Mouse (Mus musculus): Measurements from ENCODE around the gene Sult2b1.

Sult2b1 gene

DNA sequence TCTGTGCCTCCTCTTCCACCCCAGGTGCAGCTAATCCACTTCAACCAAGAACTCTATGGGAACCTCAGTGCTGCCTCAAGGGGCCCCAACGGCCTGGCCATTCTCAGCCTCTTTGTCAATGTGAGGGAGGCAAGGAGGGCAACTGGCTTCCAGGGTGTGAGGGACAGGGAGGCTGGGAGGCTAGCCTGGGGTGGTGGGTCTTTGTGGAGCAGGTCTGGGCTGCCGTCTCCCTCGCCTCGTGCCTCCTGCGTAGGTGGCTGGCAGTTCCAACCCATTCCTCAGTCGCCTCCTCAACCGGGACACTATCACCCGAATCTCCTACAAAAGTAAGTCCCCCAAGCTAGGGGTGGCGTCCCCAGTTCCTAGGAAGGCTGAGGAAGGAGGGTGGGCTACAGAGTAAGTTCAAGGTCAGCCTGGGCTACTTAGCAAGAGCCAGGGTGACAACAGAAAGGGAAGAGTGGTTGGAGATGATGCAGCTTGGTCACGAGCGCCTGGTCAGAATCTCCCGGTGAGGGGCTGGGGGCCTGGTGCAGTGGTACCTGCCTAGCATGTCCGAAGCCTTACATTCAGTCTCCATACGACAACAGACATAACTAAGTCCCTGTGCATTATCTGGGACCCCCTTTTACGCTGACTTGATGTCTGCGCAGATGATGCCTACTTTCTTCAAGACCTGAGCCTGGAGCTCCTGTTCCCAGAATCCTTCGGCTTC lies 81.5 kb downstream of the Sult2b1 start:
- H3K36me3 ChIP-seq (ENCODE audit: insufficient read depth, low read length), result no peaks in the 10 kb centered on the region

DNA sequence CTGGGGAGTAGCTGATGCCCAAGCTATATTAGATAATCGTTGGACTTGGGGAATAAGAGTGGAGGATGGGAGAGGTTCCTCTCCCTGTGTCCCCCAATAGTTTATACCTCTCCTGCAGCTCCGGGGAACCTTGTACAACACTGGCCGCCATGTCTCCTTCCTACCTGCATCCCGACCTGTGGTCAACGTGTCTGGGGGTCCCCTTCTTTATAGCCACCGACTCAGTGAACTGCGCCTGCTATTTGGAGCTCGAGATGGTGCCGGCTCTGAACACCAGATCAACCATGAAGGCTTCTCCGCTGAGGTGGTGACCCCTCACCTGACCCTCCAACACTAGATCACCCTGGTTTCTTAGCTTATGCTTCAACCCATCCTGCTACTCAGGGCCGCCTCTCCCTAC lies 82.2 kb downstream of the Sult2b1 start:
- Histone ChIP-seq H3K4me3 (replicated peaks; ENCODE audit: low read length) (no peak overlapping the region), H3K4me1 (replicated peaks; ENCODE audit: low read depth, low read length) (peaks cover 69% of the 10 kb centered on the region), H3K27me3 (ENCODE audit: insufficient read depth, low read length) (peaks cover 32% of the 10 kb centered on the region), H3K9me3 (ENCODE audit: low read length) (no peaks in the 10 kb centered on the region), H3K36me3 (ENCODE audit: insufficient read depth, low read length) (no peaks in the 10 kb centered on the region)
- TF ChIP-seq CTCF (conservative IDR thresholded peaks at IDR 0.05; ENCODE audit: low read length) (no peak), POU5F1 (IDR thresholded peaks at IDR 0.05; ENCODE audit: borderline replicate concordance, low read length) (no peak), NANOG (IDR thresholded peaks at IDR 0.05; ENCODE audit: borderline replicate concordance, low read length) (no peak)

More for the DNA sequence above, 81.5 kb downstream of the Sult2b1 start:
- Histone ChIP-seq H3K9me3 (ENCODE audit: low read length) (no peaks in the 10 kb centered on the region), H3K27me3 (ENCODE audit: insufficient read depth, low read length) (peaks cover 29% of the 10 kb centered on the region), H3K4me3 (replicated peaks; ENCODE audit: low read length) (no peak overlapping the region), H3K4me1 (replicated peaks; ENCODE audit: low read depth, low read length) (peaks cover 73% of the 10 kb centered on the region)
- no peak for TF ChIP-seq NANOG (IDR thresholded peaks at IDR 0.05; ENCODE audit: borderline replicate concordance, low read length)
- no peak for TF ChIP-seq POU5F1 (IDR thresholded peaks at IDR 0.05; ENCODE audit: borderline replicate concordance, low read length)
- no peak for TF ChIP-seq CTCF (conservative IDR thresholded peaks at IDR 0.05; ENCODE audit: low read length)

DNA sequence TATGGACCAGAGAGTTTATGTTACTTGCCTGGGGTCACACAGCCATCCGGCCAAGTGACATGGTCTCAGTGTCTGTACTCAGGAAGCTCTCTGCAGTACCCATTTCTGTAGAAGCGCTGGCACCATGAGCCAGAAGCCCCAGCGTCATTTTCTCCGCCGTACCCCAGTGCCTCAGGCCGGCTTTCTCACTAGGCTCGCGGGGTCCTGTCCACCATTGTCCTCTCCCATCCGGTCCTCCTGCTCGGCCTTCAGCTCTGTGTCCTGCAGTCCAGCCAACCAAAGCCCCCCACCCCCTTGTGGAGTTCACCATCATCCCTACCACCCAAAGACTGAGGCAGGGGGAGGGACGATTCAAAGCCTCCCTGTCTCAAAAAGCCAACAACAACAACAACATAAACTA lies 82.9 kb downstream of the Sult2b1 start:
- H3K4me1 ChIP-seq (replicated peaks; ENCODE audit: low read depth, low read length), result peaks cover 66% of the 10 kb centered on the region
- H3K27me3 ChIP-seq (ENCODE audit: insufficient read depth, low read length), result peaks cover 32% of the 10 kb centered on the region
- peak overlapping the region; percentile 76 for H3K4me3 ChIP-seq (replicated peaks; ENCODE audit: low read length)
- H3K36me3 ChIP-seq (ENCODE audit: insufficient read depth, low read length), result no peaks in the 10 kb centered on the region
- no peaks in the 10 kb centered on the region for H3K9me3 ChIP-seq (ENCODE audit: low read length)
- no peak for TF ChIP-seq NANOG (IDR thresholded peaks at IDR 0.05; ENCODE audit: borderline replicate concordance, low read length)
- TF ChIP-seq CTCF (conservative IDR thresholded peaks at IDR 0.05; ENCODE audit: low read length), result no peak
- TF ChIP-seq POU5F1 (IDR thresholded peaks at IDR 0.05; ENCODE audit: borderline replicate concordance, low read length), result no peak

DNA sequence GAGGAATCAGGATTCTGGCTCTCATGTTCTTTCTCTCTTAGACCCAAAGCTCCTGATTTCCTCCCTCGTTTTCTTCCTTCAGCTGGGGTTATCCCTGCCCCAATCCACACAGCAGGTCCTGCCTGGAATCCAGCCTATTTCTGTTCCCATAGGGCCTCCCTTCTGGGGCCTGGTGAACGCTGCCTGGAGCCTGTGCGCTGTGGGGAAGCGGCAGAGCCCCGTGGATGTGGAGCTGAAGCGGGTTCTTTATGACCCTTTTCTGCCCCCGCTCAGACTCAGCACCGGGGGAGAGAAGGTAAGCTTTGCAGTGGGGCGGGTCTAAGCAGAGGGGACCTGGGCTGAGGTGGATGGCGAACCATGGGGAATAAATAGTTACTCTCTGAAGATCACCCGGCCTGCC lies 83.4 kb downstream of the Sult2b1 start:
- H3K27me3 ChIP-seq (ENCODE audit: insufficient read depth, low read length), result peaks cover 32% of the 10 kb centered on the region
- H3K36me3 ChIP-seq (ENCODE audit: insufficient read depth, low read length), result no peaks in the 10 kb centered on the region
- H3K9me3 ChIP-seq (ENCODE audit: low read length), result no peaks in the 10 kb centered on the region
- peak overlapping the region; percentile 76 for H3K4me3 ChIP-seq (replicated peaks; ENCODE audit: low read length)
- H3K4me1 ChIP-seq (replicated peaks; ENCODE audit: low read depth, low read length), result peaks cover 63% of the 10 kb centered on the region
- TF ChIP-seq NANOG (IDR thresholded peaks at IDR 0.05; ENCODE audit: borderline replicate concordance, low read length) (no peak), POU5F1 (IDR thresholded peaks at IDR 0.05; ENCODE audit: borderline replicate concordance, low read length) (no peak), CTCF (conservative IDR thresholded peaks at IDR 0.05; ENCODE audit: low read length) (no peak)

DNA sequence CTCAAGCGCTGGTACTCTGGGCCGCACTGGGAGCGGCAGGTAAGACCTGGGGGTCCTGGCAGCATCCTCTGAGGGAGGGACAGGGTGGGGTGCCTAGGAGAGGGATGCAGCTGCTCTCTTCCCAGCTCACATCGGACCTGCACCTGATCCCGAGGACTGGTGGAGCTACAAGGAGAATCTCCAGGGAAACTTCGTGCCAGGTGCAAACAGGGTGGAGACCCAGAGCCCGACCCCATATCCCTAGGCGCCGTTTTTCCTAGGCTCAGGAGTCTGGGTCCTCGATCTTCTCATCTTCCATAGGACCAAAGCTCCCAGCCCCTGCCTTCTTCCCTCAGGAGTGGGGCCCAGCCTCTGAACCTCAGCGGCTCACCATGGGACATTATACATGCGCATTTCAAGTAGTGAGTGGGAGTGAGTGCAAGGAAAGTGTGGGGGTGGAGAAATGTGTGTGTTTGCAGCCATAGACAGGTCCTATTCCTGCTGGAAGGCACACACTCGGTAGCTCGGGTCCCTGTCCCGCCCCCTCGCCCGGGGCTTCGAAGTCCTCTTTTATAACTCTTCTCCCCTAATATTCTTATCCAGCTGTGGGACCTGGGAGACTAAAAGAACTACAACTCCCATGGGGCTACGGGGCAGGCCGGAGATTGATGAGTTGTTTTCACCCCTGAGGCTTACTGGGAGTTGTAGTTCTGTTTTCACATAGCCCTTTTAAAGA lies 84.0 kb downstream of the Sult2b1 start:
- H3K4me3 ChIP-seq (replicated peaks; ENCODE audit: low read length), result peak overlapping the region; percentile 76
- no peak for TF ChIP-seq NANOG (IDR thresholded peaks at IDR 0.05; ENCODE audit: borderline replicate concordance, low read length)
- TF ChIP-seq POU5F1 (IDR thresholded peaks at IDR 0.05; ENCODE audit: borderline replicate concordance, low read length), result 0 out of 2 replicates have a peak, but pooled peaks have one; percentile 10
- peaks cover 38% of the 10 kb centered on the region for H3K27me3 ChIP-seq (ENCODE audit: insufficient read depth, low read length)
- H3K36me3 ChIP-seq (ENCODE audit: insufficient read depth, low read length), result no peaks in the 10 kb centered on the region
- H3K4me1 ChIP-seq (replicated peaks; ENCODE audit: low read depth, low read length), result peaks cover 57% of the 10 kb centered on the region
- 0 out of 2 replicates have a peak, but pooled peaks cover 2% of the 10 kb centered on the region for H3K9me3 ChIP-seq (ENCODE audit: low read length)

DNA sequence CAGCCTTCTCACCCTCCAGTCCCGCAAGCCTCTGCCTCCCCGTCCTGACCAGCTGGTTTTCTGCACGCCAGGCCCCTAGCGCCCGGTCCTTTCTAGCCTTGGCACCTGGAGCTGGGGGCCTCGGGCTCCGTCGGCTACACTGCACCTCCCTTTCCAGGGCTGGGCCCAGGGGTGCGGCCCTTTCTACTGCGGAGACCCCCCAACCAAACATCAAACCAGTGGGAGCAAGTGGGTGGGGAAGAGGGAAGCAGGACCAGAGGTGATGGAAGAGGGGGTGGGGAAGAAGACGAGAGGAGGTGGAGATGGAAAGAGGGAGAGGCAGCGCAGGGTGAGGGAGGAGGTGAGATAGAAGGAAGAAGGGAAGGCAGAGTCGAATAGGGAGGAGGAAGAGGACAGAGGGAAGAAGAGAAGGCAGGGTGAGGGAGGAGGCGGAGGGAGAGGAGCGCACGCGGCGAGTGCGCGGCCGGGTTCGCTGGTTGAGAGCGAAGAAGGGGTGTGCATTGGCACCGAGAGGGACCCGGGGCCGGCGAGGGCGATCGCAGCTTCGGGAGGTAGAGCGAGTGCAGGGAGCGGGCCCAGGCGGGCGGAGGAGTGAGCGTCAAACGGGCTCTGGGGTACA lies 84.8 kb downstream of the Sult2b1 start, which contains the start of gene Car11:
TSS of gene Car11 (plus strand) at position 321 of the 619 bp plus-strand sequence.
- no peak for TF ChIP-seq POU5F1 (IDR thresholded peaks at IDR 0.05; ENCODE audit: borderline replicate concordance, low read length)
- TF ChIP-seq CTCF (conservative IDR thresholded peaks at IDR 0.05; ENCODE audit: low read length), result no peak
- no peak for TF ChIP-seq NANOG (IDR thresholded peaks at IDR 0.05; ENCODE audit: borderline replicate concordance, low read length)
- Histone ChIP-seq H3K27me3 (ENCODE audit: insufficient read depth, low read length) (peaks cover 44% of the 10 kb centered on the region), H3K9me3 (ENCODE audit: low read length) (peaks cover 6% of the 10 kb centered on the region; the same call in 1 of the 2 replicates)

DNA sequence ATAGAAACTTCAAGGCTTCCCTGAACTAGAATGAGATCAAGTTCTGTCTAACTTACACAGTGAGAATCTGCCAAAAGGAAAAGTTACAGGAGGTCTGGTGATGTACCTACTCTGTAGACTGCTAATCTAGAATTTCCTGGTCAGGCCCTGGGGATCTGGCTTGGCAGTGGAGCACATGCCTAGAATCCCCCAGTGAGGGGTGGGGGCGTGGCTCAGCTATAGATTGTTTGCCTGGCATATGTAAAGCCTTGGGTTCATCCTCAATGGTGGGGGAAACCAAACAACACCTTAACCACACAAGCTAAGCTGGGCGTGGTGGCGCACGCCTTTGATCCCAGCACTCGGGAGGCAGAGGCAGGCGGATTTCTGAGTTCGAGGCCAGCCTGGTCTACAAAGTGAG lies 86.6 kb downstream of the Sult2b1 start:
- peaks cover 42% of the 10 kb centered on the region for H3K4me1 ChIP-seq (replicated peaks; ENCODE audit: low read depth, low read length)
- no peak overlapping the region for H3K4me3 ChIP-seq (replicated peaks; ENCODE audit: low read length)
- no peaks in the 10 kb centered on the region for H3K36me3 ChIP-seq (ENCODE audit: insufficient read depth, low read length)
- H3K27me3 ChIP-seq (ENCODE audit: insufficient read depth, low read length), result peaks cover 58% of the 10 kb centered on the region
- TF ChIP-seq CTCF (conservative IDR thresholded peaks at IDR 0.05; ENCODE audit: low read length) (no peak), POU5F1 (IDR thresholded peaks at IDR 0.05; ENCODE audit: borderline replicate concordance, low read length) (no peak), NANOG (IDR thresholded peaks at IDR 0.05; ENCODE audit: borderline replicate concordance, low read length) (no peak)
- H3K9me3 ChIP-seq (ENCODE audit: low read length), result peaks cover 6% of the 10 kb centered on the region; the same call in 1 of the 2 replicates

More for the DNA sequence above, 84.8 kb downstream of the Sult2b1 start, which contains the start of gene Car11:
- no peaks in the 10 kb centered on the region for H3K36me3 ChIP-seq (ENCODE audit: insufficient read depth, low read length)
- peaks cover 51% of the 10 kb centered on the region for H3K4me1 ChIP-seq (replicated peaks; ENCODE audit: low read depth, low read length)
- H3K4me3 ChIP-seq (replicated peaks; ENCODE audit: low read length), result peak within 1 kb of the TSS; percentile 76

DNA sequence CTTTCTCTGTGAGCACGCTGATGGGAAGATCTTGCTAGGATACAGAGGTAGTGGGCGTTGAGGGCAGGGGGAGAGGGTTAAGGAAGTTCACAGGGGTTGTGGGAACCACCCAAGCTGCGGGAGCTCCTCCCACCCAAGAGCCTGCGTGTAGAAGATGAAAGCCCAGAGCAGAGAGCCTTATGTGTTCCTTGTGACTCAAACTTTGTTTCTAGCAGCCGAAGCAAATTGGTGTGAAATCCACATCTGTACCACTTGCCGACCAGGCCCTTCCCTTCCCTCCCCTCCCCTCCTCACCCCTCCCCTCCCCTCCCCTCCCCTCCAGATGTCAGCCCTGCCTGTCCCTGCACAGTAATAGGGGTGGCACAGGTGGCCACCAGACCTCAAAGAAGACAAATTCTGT lies 89.4 kb downstream of the Sult2b1 start:
- Histone ChIP-seq H3K27me3 (ENCODE audit: insufficient read depth, low read length) (peaks cover 79% of the 10 kb centered on the region), H3K4me1 (replicated peaks; ENCODE audit: low read depth, low read length) (peaks cover 32% of the 10 kb centered on the region), H3K9me3 (ENCODE audit: low read length) (peaks cover 6% of the 10 kb centered on the region; the same call in 1 of the 2 replicates), H3K36me3 (ENCODE audit: insufficient read depth, low read length) (no peaks in the 10 kb centered on the region), H3K4me3 (replicated peaks; ENCODE audit: low read length) (no peak overlapping the region)
- TF ChIP-seq NANOG (IDR thresholded peaks at IDR 0.05; ENCODE audit: borderline replicate concordance, low read length) (no peak), POU5F1 (IDR thresholded peaks at IDR 0.05; ENCODE audit: borderline replicate concordance, low read length) (no peak), CTCF (conservative IDR thresholded peaks at IDR 0.05; ENCODE audit: low read length) (no peak)

All from E14TG2a.4 (cell line).